In the genomic region with DNA sequence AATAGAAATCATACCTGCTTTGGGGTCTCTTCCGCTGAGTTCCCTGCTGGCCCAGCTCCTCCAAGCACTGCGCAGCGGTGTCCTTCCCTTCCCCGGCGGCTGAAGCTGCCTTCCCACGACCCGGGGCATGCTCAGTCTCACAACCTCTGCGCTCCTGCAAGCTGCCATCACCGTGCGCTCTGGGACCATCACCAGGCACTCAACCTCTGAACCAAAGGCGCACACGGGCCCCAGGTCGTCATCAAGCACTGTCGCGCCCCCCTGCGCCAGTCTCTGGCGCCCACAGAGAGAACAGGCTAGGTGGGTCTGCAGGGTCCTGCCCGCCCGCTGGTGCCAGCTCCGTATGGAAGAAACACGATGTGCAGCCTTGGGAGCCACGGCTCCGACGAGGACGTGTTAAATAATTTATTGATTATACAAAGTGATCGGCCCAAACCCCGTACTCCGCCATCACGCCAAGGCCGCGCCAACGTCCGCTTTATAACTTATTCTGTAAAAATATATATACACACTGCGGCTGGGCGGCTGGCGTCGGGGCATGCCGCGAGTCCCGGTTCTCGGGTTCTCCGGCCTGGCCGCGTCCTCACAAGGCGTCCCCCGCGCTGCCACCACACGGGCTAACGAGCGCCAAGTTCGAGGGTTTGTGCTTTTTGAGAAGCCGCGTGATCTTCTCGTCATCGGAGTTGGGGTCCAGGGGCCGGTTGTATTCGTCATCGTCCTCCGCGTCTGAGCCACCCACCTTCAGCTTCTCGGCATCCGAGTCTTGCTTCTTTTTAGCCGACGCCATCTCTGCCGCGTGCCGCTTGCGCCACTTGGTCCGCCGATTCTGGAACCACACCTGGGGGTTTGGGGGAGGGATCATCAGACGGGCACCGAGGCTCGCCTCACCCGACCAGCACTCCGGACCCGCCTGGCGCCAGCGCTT, we compare ENCODE assay signal across 8 mouse cellular contexts. TPM values are rescaled to one million over a fixed set of nuclear protein-coding genes. Genes with fewer than 3 reads are reported as not detected.
DNase-seq lines count a peak whose midpoint lies in the region; ATAC-seq and TF ChIP-seq lines count a peak whose summit lies in the region.

No protein-coding gene starts in this region.

- H3K9me3 ChIP-seq in E14TG2a.4 (ENCODE audit: low read length) = no peaks in the 10 kb centered on the region
- H3K9me3 ChIP-seq in forebrain, embryonic 12.5 days = no peaks in the 10 kb centered on the region

- ATAC-seq in forebrain, embryonic 12.5 days (ENCODE audit: low FRiP score) = no peak
- ATAC-seq in frontal cortex, adult (ENCODE audit: low TSS enrichment) = no peak

- under 1% methylated on average over 78 of the region's 78 CpGs for WGBS in forebrain, embryonic 12.5 days

- TF ChIP-seq CTCF in E14TG2a.4 (conservative IDR thresholded peaks at IDR 0.05; ENCODE audit: low read length) = no peak

- peaks cover 96% of the 10 kb centered on the region for H3K27me3 ChIP-seq in E14TG2a.4 (ENCODE audit: insufficient read depth, low read length)
- peaks cover 100% of the 10 kb centered on the region for H3K27me3 ChIP-seq in forebrain, embryonic 12.5 days

- no peak overlapping the region for H3K27ac ChIP-seq in forebrain, embryonic 12.5 days

- peak overlapping the region; percentile 79 for H3K4me3 ChIP-seq in E14TG2a.4 (replicated peaks; ENCODE audit: low read length)
- peak overlapping the region; percentile 46 for H3K4me3 ChIP-seq in forebrain, embryonic 12.5 days (replicated peaks)

- peak overlapping the region; percentile 64 for H3K4me2 ChIP-seq in forebrain, embryonic 12.5 days

- peak overlapping the region; percentile 40; the same call in 1 of the 2 replicates for H3K9ac ChIP-seq in forebrain, embryonic 12.5 days

- DNase-seq in cerebellum, postnatal 10 days = peak; percentile 39 to 51
- no peak for DNase-seq in cerebellum, adult 9-10 months
- peak; percentile 13 for DNase-seq in kidney, postnatal 14 days
- DNase-seq in retina, postnatal 1 day = peak; percentile 47
- DNase-seq in yolk sac, embryonic 10.5 days (ENCODE audit: low spot score) = no peak

- H3K36me3 ChIP-seq in E14TG2a.4 (ENCODE audit: insufficient read depth, low read length) = no peaks in the 10 kb centered on the region
- no peaks in the 10 kb centered on the region for H3K36me3 ChIP-seq in forebrain, embryonic 12.5 days (replicated peaks)

- H3K4me1 ChIP-seq in E14TG2a.4 (replicated peaks; ENCODE audit: low read depth, low read length) = peaks cover 86% of the 10 kb centered on the region
- peaks cover 48% of the 10 kb centered on the region for H3K4me1 ChIP-seq in forebrain, embryonic 12.5 days

RNA-seq across cellular contexts. Expression of a gene that starts 1.5 kb away (rescaled TPM):
- 5.9 and 8.4 TPM in 2 replicates for polyA plus RNA-seq in forebrain, embryonic 12.5 days (2016; fragmentation: Nextera tagmentation; extraction: Ambion mirVana)

Comparison
In these comparisons a context has a peak if more than half of its experiments do, and no peak if none do; other contexts are left out.
1. DNase-seq: peak in cerebellum, postnatal 10 days (2 of 2), kidney, postnatal 14 days (single experiment) and retina, postnatal 1 day (single experiment); none in cerebellum, adult 9-10 months (single experiment) and yolk sac, embryonic 10.5 days (single experiment).